Mouse (Mus musculus): Measurements from ENCODE around the gene Cyp3a25.
"Not testable (repeated sequence)": the region's sequence is repeated elsewhere in the genome, so short reads cannot be mapped to it uniquely, and the experiment has no call there.

The Cyp3a25 gene

GRCm38 (mm10) chr5:146009509-146009908, at the start of gene Cyp3a25:
Cyp3a25 (minus strand) TSS chr5:146009618.
- not testable (repeated sequence) for DNase-seq (ENCODE audit: low read depth in 1 of 2, low spot score in 2 of 2)

- no peak for DNase-seq (ENCODE audit: low read depth in 1 of 2, low spot score in 2 of 2)
Observed at GRCm38 (mm10) chr5:146021136-146021535, 11.7 kb upstream of the Cyp3a25 start.

- no peak for DNase-seq (ENCODE audit: low read depth in 1 of 2, low spot score in 2 of 2)
Observed at GRCm38 (mm10) chr5:146018275-146018674, 8.9 kb upstream of the Cyp3a25 start.

GRCm38 (mm10) chr5:146011251-146011650, 1.8 kb upstream of the Cyp3a25 start:
- DNase-seq (ENCODE audit: low read depth in 1 of 2, low spot score in 2 of 2): no peak

- no peak for DNase-seq (ENCODE audit: low read depth in 1 of 2, low spot score in 2 of 2)
Observed at GRCm38 (mm10) chr5:145967080-145967479, 42.3 kb downstream of the Cyp3a25 start.

Measured in monocyte, adult 2 months (primary cell).